Mouse (Mus musculus): ENCODE measurements around the gene Ulk3. TPM values are rescaled to one million over a fixed set of nuclear protein-coding genes. Genes with fewer than 3 reads are reported as not detected.

Ulk3 gene
- polyA plus RNA-seq, 1 experiment from 2014 or later, result 6.1 TPM

DNA sequence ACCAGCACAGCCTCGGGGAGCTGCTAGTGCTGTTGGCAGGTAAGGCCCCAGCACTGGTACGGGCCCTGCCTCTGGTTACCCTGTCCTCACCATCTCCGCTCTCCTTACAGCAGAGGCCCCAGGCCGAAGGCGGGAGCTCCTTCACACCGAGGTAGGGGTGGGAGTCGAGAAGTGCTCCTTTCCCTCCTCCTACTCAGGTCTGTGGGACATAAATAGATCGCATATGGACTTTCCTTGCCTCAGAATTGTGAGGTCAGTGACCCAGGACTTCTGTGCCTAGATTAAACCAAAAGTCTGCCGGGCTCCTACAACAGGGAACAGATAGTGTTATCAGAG, 4.9 kb downstream of the Ulk3 start:
- Histone ChIP-seq H3K27ac (no peak overlapping the region), H3K79me2 (ENCODE audit: inconsistent target) (no peaks in the 10 kb centered on the region), H3K36me3 (ENCODE audit: inconsistent target) (peaks cover 40% of the 10 kb centered on the region), H3K4me3 (ENCODE audit: inconsistent target) (no peak overlapping the region)
- WGBS (ENCODE audit: missing documents), result 93% methylated on average over 9 of the region's 9 CpGs

DNA sequence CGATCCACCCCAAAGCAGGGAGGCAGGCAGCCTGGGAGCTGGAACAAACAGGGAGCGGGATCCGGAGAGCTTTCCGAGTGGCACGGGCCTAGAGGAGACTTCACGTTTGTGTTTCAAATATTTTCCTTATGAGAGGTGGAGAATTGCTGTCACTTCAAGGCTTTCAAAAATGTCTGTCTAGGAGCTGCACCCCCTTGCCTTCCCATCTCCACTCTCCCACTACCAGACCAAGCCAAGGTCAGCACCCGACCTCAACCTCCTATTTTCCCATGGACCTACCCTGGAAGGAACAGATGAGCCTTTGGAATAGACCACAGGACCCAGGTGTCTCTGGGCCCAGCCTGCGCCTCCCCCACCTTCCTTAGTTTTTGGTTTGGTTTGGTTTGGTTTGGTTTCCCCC, 8.0 kb downstream of the Ulk3 start:
- no peak overlapping the region for H3K27ac ChIP-seq
- peaks cover 32% of the 10 kb centered on the region for H3K36me3 ChIP-seq (ENCODE audit: inconsistent target)
- H3K4me3 ChIP-seq (ENCODE audit: inconsistent target), result no peak overlapping the region
- WGBS (ENCODE audit: missing documents), result 89% methylated on average over 6 of the region's 8 CpGs
- H3K79me2 ChIP-seq (ENCODE audit: inconsistent target), result no peaks in the 10 kb centered on the region

DNA sequence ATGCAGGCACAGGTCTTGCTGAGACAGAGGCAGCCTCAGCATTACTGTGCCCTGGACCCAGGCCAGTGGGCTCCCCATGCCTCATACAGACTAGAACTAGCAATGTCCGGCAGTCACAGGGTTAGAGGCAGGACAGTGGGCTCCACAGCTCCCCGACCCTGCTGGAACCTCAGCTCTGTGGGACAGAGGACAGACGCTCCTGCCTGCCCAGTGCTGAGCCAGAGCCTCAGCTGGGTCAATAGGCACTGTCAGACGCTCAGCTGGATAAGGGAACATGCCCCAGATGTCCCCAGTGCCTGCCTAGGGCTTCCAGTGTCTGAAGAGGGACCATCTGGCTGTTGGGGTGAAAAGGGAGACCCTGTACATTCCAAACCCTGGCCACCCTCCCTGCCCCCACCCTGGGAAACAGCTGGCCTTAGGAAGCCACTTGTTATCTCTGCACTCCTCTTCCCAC, 8.7 kb downstream of the Ulk3 start:
- WGBS (ENCODE audit: missing documents), result 72% methylated on average over 4 of the region's 4 CpGs
- no peak overlapping the region for H3K4me3 ChIP-seq (ENCODE audit: inconsistent target)
- no peak overlapping the region for H3K27ac ChIP-seq
- H3K36me3 ChIP-seq (ENCODE audit: inconsistent target), result peaks cover 25% of the 10 kb centered on the region
- no peaks in the 10 kb centered on the region for H3K79me2 ChIP-seq (ENCODE audit: inconsistent target)

DNA sequence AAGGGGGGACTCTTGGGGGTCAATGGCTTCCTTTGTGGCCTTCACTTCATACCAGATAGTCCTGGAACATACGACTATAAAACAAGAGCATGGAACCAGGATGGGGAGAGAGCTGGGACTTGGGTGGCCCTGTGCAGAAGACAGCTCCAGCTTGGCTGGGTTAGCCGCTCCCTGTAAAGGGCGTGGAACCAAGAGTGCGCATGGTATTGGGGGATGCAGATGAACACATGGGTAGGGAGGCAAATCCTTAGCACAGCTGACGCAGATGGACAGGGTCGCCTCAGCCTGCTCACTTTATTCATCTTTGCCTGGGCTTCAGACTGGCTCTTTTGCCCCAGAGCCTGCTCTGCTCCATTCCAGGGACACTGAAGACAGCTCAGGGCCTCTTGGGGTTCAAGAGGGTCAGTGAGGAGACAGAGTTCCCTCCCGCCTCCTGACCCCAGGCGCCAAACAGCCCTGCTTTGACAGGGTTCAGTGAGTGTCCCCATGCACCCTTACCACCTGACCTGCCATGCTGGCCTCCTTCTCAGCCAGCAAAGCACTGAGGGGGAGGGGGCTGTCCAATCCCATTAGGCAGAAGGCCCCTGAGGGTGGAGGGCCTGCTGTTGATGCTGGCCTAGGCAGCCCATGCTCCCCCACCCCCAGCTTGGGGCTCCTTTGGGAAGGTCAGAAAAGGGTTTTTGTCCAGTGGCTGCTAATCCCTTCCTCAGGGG, 9.8 kb downstream of the Ulk3 start:
- WGBS (ENCODE audit: missing documents), result 83% methylated on average over 6 of the region's 8 CpGs
- Histone ChIP-seq H3K79me2 (ENCODE audit: inconsistent target) (no peaks in the 10 kb centered on the region), H3K27ac (no peak overlapping the region), H3K4me3 (ENCODE audit: inconsistent target) (no peak overlapping the region), H3K36me3 (ENCODE audit: inconsistent target) (peaks cover 15% of the 10 kb centered on the region)

DNA sequence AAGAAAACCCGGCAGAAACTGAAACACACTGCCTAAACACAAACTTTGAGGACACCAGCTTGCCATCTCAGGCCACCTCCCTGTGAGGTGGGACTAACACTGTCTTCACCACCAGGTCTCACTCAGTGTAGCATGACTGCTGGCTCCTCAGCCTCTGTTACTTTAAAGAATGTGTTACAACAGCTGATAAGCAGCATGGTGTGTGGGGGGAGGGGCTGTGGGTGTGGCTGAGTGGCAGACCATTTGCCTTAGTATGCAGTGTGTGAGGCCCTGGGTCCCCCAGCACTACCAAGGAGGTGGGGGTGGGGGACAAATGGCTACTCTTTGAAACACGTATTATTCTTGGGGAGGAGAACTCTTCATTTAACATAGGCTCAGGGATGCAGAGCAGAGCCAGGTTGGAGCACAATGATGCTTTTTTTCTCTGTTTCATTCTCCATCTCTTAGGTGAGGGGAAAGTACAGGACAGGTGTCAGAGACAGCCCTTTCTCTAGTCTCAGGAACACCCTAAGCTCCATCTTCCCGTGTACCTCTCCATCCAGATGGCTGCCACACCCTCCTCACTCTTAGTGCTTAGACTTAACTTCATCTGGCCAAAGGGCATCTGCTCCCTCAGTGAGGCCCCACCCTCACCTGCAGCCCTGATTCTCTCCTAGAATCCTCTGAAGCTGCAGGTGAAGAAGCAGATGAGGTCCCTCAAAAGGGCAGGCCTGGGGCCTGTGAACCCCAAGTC, 11.5 kb downstream of the Ulk3 start:
- H3K36me3 ChIP-seq (ENCODE audit: inconsistent target), result no peaks in the 10 kb centered on the region
- WGBS (ENCODE audit: missing documents), result 39% methylated on average over 3 of the region's 3 CpGs
- no peak overlapping the region for H3K4me3 ChIP-seq (ENCODE audit: inconsistent target)
- H3K27ac ChIP-seq, result no peak overlapping the region
- no peaks in the 10 kb centered on the region for H3K79me2 ChIP-seq (ENCODE audit: inconsistent target)

DNA sequence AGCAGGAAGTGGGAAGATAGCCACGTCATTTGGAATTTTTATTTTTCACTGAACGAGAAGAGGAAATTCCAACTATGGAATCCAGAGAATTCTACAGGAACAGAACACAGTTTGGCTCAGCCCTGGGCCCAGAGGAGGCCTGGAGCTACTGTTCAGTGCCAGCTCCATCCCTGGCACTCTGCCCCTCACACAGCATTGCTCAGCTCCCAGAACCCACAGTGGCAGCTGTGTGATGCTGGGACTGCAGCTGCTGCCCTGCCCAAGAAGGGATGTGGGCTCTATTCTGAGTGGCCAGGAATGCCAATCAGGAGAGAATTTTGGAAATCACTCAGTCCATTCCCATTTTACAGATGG, 12.1 kb downstream of the Ulk3 start:
- WGBS (ENCODE audit: missing documents), result 71% methylated on average over 2 of the region's 2 CpGs
- Histone ChIP-seq H3K4me3 (ENCODE audit: inconsistent target) (no peak overlapping the region), H3K36me3 (ENCODE audit: inconsistent target) (no peaks in the 10 kb centered on the region), H3K79me2 (ENCODE audit: inconsistent target) (no peaks in the 10 kb centered on the region), H3K27ac (no peak overlapping the region)

DNA sequence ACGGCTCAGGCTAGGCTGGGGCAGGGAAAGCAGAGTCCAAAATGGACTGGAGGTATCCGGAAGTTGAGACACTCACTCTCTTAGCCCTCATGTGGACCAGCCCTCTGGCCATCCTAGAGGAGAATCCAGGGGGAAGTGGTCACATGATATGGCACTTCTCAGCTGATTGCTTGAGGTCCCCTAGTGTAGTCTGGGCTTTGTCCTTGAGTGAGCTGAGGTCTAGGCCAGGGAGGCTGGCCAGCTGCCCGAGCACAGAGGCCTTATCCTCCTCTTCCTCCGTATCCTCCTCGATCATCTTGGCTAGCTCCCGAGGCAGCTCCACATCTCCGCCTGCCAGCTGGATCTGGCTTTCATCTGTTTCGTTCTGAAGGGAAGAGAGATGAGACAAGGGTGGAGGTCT, 12.8 kb downstream of the Ulk3 start:
- no peaks in the 10 kb centered on the region for H3K79me2 ChIP-seq (ENCODE audit: inconsistent target)
- H3K36me3 ChIP-seq (ENCODE audit: inconsistent target), result no peaks in the 10 kb centered on the region
- H3K4me3 ChIP-seq (ENCODE audit: inconsistent target), result no peak overlapping the region
- WGBS (ENCODE audit: missing documents), result 79% methylated on average over 8 of the region's 8 CpGs
- H3K27ac ChIP-seq, result no peak overlapping the region

DNA sequence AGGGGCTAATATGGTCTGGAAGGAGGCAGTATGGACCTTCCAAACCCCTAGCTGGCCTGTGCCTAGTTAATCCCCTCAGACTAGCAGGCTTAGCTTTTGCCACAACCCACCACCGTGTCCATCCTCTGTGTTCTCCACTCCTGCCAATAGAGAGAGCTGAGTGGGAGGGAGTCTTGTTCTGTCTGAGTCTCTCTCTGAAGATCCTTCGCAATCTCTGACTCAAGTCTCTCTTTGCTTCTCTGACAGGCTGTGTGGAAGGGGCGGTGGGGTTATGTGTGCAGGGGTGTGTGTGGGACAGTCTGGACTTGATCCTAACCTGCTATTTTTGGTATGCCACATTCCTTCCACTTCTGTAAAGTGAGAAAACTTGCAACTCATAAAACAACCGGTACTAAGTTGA, 15.6 kb downstream of the Ulk3 start:
- Histone ChIP-seq H3K36me3 (ENCODE audit: inconsistent target) (no peaks in the 10 kb centered on the region), H3K79me2 (ENCODE audit: inconsistent target) (no peaks in the 10 kb centered on the region)
- 80% methylated on average over 4 of the region's 4 CpGs for whole genome bisulfite sequencing (ENCODE audit: missing documents)

DNA sequence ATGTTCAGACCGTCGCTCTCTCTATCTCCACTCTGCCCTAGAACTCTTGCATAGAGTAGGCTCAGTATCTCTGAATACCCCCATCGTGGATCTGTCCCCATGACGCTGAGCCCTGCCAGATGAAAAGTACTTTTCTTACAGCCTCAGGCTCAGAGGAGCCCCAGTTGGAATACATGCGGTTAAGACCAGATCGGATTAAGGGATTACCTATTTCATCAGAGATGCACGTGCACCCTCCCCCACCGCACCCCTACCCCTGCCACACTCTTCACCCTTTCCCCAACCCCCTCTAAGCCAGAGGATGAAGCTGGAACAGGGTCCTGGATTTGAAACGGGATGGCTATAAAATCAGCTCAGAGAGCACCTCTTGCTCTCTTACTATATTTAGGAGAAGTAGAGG, 16.3 kb downstream of the Ulk3 start:
- no peaks in the 10 kb centered on the region for H3K79me2 ChIP-seq (ENCODE audit: inconsistent target)
- no peak overlapping the region for H3K4me3 ChIP-seq (ENCODE audit: inconsistent target)
- no peaks in the 10 kb centered on the region for H3K36me3 ChIP-seq (ENCODE audit: inconsistent target)
- no peak overlapping the region for H3K27ac ChIP-seq
- 25% methylated on average over 9 of the region's 9 CpGs for WGBS (ENCODE audit: missing documents)

More for the DNA sequence above, 15.6 kb downstream of the Ulk3 start:
- Histone ChIP-seq H3K27ac (no peak overlapping the region), H3K4me3 (ENCODE audit: inconsistent target) (no peak overlapping the region)

DNA sequence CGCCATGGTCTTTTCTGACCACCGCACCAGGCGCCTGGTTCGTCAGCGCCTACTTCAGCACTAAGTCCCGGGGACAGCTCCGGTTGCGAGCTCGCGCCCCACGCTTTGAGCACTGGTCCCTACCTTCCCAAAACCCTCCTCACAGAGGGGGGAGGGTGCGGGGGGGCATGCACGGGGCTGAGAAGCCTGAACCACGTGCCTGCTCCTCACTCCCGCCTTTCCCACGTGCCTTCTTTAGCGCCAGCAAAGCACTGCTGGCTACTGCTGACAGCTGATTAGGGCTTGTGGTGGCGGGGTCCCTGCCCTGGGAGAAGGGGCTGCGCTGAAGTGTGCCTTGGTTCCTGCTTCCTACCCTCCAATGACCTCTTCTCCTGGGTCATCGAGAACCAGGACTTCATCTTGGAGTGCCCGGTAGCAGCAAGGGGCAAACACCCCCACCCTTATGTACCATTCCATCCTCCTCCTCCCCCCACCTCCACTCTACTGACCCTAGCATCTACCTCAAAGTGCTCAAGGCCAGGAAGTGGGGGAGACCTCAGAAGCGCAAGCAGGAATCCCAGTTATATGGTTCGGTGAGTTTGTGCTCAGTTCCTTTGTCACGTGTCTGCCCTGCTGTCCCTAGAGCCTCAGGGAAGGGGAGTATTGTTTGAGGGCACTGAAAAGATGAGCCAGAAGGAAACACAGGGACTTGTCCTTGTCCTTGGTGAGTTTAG, 17.0 kb downstream of the Ulk3 start, which contains the start of gene Cplx3:
TSS of gene Cplx3 (minus strand) at position 143 of the 713 bp plus-strand sequence.
- H3K4me3 ChIP-seq (ENCODE audit: inconsistent target), result no peak within 1 kb of the TSS
- no peaks in the 10 kb centered on the region for H3K79me2 ChIP-seq (ENCODE audit: inconsistent target)
- H3K36me3 ChIP-seq (ENCODE audit: inconsistent target), result no peaks in the 10 kb centered on the region
- H3K27ac ChIP-seq, result no peak within 1 kb of the TSS
- 10% methylated on average over 19 of the region's 24 CpGs for WGBS (ENCODE audit: missing documents)

DNA sequence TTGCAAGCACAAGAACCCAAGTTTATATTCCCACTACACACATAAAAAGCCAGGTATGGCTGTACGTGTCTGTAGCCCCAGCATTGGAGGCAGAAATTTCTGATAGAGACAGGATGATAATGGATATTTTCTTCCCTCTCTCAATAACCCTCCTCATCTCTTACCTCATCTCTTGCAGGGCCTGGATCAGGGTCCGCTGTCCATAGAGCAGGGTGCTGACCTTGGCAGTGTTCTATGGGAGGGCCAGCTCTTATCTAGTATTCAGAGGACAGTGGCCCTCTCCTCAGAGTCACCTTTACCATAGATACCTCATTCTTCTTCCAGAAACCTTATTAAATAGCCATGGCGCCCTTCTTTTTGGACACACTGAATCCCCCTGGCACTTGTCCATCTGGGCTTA, 20.6 kb downstream of the Ulk3 start:
- WGBS (ENCODE audit: missing documents), result 61% methylated on average over 3 of the region's 3 CpGs
- no peak overlapping the region for H3K27ac ChIP-seq
- H3K4me3 ChIP-seq (ENCODE audit: inconsistent target), result no peak overlapping the region
- H3K79me2 ChIP-seq (ENCODE audit: inconsistent target), result no peaks in the 10 kb centered on the region
- H3K36me3 ChIP-seq (ENCODE audit: inconsistent target), result no peaks in the 10 kb centered on the region

DNA sequence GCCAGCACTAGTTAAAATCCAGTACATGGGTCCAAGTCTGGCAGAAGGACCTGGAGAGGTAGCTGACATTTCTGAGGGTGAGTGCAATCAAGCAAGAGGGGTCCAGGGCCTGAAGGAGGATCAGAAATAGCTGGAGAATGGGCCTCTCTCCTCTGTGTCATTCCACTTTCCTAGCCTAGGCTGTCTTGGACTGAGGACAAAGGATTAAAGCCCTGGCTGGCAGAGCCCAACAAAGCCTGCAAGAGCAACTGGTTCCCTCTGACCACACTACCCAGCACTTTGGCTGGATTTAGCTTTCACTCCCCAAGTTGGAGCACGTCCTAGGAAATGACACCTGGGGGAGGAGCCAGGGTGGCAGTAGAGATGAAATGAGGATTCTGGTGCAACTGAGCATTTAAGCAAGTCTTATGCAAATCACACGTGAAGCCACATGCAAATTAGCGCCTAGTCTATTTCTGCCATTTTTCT, 21.1 kb downstream of the Ulk3 start:
- 50% methylated on average over 3 of the region's 3 CpGs for WGBS (ENCODE audit: missing documents)
- Histone ChIP-seq H3K27ac (no peak overlapping the region), H3K4me3 (ENCODE audit: inconsistent target) (no peak overlapping the region), H3K36me3 (ENCODE audit: inconsistent target) (no peaks in the 10 kb centered on the region), H3K79me2 (ENCODE audit: inconsistent target) (no peaks in the 10 kb centered on the region)

DNA sequence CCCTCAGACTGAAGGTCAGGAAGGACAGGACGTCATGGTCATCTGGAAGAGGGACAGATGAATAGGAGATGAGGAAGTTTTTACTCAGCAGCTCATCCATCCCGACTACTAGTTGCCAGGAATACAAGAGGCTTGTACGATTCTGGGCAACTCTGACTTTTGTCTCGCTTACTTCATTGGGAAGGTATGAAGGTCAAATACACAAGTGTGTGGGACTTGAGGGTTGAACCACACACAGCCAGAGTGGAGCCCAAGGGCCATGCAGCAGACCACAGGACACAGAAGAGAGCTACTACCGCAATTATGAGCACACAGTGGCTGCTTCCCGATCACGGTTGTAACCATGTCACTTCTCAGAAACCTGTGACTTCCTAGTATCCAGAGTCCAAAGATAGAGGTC, 23.3 kb downstream of the Ulk3 start:
- H3K4me3 ChIP-seq (ENCODE audit: inconsistent target), result no peak overlapping the region
- no peaks in the 10 kb centered on the region for H3K79me2 ChIP-seq (ENCODE audit: inconsistent target)
- 78% methylated on average over 7 of the region's 7 CpGs for WGBS (ENCODE audit: missing documents)
- H3K27ac ChIP-seq, result no peak overlapping the region
- H3K36me3 ChIP-seq (ENCODE audit: inconsistent target), result no peaks in the 10 kb centered on the region

DNA sequence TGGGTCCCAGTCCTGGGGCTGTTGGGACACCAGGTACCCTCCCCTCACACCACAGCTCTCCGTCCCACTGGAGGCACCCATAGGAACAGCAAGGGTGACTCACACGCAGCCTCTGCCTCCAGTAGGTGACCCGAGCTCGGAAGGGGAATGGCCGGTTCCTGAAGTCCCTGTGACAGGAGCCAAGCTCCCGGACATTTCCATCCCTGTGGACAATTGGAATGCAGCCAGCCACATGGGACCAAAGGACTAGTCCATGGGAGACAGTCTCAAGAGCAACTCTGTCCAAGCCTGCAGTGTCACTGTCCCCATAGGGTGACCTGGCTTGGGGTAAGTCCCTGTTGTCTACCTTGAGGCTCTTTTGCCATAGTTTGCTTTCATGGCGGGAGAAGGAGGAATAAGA, 24.7 kb downstream of the Ulk3 start:
- 78% methylated on average over 7 of the region's 7 CpGs for WGBS (ENCODE audit: missing documents)
- Histone ChIP-seq H3K27ac (no peak overlapping the region), H3K36me3 (ENCODE audit: inconsistent target) (no peaks in the 10 kb centered on the region), H3K79me2 (ENCODE audit: inconsistent target) (no peaks in the 10 kb centered on the region), H3K4me3 (ENCODE audit: inconsistent target) (no peak overlapping the region)

DNA sequence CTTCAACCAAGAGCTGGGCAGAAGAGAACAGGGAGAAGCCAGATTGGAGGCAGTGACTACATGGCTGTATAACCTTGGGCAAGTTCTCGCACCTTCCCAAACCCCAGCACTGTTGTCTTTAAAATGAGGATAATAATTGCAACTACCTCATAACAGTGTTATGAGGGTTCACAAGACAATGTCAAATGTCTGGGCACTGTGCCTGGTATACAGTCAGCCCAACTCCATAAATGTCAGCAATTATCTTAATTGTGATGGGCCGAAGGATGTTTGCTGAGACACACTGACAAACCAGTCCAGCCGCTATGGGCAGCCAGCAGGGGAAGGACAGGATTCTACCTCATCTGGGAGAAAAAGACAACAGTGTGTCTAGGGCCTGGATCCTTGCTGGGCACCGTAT, 25.5 kb downstream of the Ulk3 start:
- Histone ChIP-seq H3K36me3 (ENCODE audit: inconsistent target) (no peaks in the 10 kb centered on the region), H3K27ac (no peak overlapping the region), H3K79me2 (ENCODE audit: inconsistent target) (no peaks in the 10 kb centered on the region), H3K4me3 (ENCODE audit: inconsistent target) (no peak overlapping the region)
- 99% methylated on average over 4 of the region's 4 CpGs for WGBS (ENCODE audit: missing documents)

Data from macrophage (primary cell).